Mouse (Mus musculus): ENCODE data around the gene Ehd1.
A peak's percentile ranks its signal among the peaks of the same experiment; 100 is the strongest.

The Ehd1 gene

GRCm38 (mm10) chr19:6260428-6260827, 16.1 kb upstream of the Ehd1 start:
- DNase-seq (ENCODE audit: low spot score in 2 of 2) = no peak

DNA sequence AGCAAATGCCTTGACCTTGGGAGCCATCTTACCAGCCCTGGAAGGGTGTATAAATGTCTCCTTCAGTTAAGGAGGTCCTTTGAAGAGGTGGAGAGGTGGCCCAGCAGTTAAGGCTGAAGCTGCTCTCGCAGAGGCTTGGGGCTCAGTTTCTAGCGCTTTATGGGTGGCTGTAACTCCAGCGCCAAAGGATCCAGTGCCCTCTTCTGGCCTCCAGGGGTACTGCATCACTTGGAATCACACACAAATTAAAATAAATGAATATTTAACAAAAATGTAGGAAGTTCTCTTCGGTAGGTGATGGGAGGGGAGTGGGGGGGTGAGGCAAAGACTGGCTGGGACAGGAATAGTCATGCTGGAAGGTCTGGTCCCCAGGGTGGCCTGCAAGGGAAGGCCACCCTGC, 15.6 kb upstream of the Ehd1 start:
- DNase-seq (ENCODE audit: low spot score in 2 of 2) = no peak

DNA sequence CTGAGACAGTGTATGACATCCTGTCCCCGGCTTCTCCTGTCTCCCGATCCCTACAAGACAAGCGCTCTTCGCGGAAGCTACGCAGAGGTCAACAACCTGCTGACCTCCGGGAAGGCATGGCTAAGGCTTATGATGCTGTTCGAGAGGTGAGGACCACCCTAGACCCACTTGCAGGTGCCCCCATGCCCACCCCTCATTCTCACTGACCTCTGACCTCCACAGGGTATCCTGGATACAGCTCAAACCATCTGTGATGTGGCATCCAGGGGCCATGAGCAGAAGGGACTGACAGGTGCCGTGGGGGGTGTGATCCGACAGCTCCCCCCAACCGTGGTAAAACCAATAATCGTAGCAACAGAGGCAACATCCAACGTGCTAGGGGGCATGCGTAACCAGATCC, 15.1 kb upstream of the Ehd1 start:
- no peak for DNase-seq (ENCODE audit: low spot score in 2 of 2)

DNA sequence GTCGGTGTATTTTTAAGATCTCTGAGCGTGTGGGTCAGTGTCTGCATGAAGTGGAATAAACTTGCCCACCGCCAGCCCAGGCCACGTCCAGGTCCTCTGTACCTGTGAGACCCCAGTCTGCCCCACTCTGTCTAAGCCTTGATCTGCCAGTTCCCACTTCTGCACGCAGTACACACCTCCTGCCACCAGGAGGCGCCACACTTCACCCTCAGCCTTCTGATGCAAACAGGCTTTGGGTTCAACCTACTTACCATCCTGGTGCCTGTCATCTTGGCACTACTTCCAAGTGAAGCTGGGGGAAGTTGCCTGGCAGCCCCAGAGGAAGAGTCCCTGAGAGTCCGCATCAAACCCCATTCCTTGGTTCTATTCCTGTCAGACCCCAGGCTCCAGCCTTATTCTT, 14.3 kb upstream of the Ehd1 start:
- peak; percentile 42 to 67 for DNase-seq (ENCODE audit: low spot score in 2 of 2)

DNA sequence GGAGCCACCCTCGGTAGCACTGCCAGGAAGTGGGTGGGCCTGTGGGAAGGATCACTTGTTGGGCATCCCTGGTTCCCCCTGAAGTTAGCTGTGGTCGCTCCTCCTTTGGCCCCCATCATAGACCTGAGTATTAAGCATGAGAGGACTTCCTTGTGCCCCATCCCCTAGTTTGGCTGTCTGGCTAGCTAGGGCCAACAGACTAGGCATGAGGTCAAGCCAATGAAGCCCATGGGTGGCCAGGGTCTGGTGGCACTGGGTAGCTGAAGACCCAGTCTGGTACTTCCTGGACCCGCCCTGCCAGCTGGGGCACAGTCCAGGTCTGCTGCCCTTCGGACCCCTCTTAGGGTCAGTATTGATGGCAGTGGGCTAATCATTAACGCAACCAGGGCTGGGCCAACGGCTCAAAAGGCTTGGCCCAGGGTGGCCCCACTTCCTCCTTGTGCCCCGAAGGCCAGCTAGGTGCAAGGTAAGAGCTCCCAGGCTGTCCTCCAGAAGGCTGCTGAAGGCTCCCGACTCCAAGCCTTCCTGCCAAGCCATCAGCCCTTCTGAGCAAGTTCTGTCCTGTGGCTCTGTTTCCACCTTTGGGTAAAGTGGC, 13.6 kb upstream of the Ehd1 start:
- no peak for DNase-seq (ENCODE audit: low spot score in 2 of 2)

DNA sequence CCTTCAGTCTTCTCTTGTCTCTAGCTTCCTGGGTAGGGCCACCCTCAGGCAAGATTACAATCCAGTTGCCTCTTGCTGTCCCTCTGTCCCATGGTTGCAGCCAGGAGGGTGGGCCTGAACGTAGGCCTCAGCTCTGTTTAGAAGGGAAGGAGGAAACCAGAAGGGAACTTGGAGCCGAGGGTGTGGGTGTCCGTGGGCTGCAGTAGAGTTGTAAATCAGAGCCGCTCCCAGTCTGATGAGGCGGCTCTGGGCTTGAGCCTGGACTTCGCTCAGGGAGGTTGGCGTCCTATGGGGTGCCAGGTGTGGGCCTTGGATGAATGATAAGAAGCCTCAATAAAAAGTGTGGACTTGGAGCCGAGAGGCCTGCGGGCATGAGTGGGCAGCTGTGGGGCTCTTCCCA, 12.3 kb upstream of the Ehd1 start:
- no peak for DNase-seq (ENCODE audit: low spot score in 2 of 2)

DNA sequence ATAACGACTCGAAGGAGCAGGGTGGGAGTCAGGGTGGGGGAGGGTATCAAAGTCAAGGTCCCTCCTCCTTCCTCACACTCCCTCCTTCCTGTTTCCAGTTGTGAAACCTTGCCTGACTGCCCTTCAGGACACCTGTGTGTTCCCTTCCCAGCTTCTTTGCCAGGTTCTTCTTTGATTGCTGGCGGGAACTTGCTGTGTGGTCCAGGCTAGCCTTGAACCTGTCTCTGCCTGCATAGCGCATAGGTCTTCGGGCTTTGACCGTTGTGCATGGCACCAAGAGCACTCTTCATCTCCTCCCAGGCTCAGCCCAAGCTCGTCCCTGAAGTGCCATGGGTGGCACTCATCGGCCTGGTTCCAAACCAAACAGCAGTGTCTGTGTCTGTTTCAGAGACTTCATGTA, 11.6 kb upstream of the Ehd1 start:
- no peak for DNase-seq (ENCODE audit: low spot score in 2 of 2)

- no peak for DNase-seq (ENCODE audit: low spot score in 2 of 2)
Measured at GRCm38 (mm10) chr19:6265727-6266182, 10.8 kb upstream of the Ehd1 start.

DNA sequence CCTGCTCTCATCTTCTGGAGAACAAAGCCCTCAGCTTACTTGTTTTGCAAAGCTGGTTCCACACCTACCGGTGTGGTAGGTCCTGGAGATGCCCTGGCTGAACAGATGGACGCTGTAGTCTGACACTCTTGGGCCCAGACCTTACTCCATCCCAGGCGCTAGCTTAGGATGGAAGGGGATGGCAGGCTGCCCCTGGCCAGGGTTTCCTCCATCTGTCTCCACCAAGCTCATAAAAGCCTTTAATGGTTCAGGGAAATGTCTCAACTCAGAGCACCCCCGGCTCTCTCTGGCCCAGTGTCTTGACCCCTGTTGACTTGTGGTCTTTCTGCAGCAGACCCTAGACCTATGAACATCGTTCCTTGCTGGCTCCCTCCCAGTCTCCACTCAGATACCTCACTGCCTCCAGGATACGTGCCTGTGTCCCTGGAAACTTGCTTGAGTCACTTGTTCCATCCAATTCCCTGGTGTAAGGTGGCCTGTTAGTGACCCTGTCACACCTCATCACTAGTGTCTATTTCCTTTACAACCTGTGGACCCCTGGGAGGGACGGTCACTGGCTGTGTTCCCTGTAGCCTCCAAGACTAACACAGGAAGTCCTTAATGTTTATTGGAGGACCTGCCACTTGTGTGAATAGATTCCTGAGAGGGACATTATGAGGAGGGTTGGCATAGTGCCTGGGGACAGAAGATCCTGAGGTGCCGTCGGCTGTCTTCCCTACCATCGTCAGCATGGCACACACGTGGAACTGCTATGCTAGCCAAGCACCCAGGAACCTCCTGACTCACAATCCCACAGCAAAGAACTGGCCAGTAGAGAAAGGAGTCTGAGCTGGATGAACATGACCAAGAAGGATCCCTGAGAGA, 9.0 kb upstream of the Ehd1 start:
- no peak for DNase-seq (ENCODE audit: low spot score in 2 of 2)

DNA sequence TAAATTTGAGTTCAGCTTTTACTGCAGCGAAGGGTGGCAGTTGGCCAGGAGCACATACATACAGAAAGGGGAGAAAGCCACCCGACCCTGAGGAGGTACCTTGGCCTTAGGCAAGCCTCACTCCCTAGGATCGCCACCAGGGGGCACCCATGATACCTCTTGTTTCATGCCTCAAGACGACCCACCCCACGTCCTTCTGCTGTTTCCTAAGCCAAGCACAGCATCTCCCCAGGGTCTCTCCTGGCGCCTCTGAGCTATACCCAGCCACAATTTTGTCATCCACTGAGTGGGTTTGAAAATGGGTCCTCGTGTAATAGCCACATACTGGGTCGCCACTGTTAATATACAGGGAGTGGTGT, 8.4 kb upstream of the Ehd1 start:
- peak; percentile 78 to 87 for DNase-seq (ENCODE audit: low spot score in 2 of 2)

DNA sequence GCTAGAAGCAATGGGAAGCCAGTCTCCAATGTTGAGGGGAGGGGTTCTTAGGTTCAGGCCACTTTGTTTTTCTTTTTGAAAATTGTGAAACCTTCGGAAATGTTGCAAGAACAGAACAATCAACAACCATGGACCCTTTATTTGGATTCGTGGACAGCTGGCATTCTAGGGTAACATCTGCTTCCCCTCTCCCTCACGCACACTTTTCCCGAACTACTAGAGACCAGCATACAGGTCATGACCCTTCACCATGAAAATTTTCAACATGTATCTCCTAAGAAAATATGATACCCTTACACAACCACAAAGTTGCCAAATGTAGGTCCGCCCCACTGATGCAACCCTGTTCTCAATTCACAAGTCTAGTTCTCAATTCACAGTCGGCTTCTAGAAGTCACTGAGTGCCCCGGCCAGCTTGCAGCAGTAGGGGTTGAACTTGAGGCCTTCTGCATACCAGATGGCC, 7.8 kb upstream of the Ehd1 start:
- no peak for DNase-seq (ENCODE audit: low spot score in 2 of 2)

- DNase-seq (ENCODE audit: low spot score in 2 of 2) = no peak
Measured at GRCm38 (mm10) chr19:6269798-6270475, 6.6 kb upstream of the Ehd1 start.

- no peak for DNase-seq (ENCODE audit: low spot score in 2 of 2)
Measured at GRCm38 (mm10) chr19:6270661-6271060, 5.9 kb upstream of the Ehd1 start.

- no peak for DNase-seq (ENCODE audit: low spot score in 2 of 2)
Measured at GRCm38 (mm10) chr19:6271206-6271605, 5.3 kb upstream of the Ehd1 start.

GRCm38 (mm10) chr19:6272053-6272452, 4.5 kb upstream of the Ehd1 start:
- DNase-seq (ENCODE audit: low spot score in 2 of 2) = no peak

DNA sequence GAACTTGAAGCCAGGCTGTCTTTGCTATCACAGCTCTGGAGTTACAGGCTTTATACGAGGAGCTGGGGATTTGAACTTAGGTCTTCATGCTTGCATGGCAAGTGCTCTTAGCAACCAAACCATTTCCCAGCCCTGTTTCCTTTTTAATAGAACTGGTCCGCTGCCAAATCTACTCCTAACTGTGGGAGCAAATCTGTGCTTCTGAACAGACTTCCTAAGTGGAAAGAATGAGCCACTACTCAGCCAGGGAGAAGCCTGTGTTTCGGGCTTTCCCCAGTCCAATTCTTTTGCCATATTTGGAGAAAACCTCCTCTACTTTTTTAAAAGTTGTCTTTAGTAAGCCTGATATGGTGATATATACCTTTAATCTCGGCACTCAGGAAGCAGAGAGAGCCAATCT, 3.8 kb upstream of the Ehd1 start:
- no peak for DNase-seq (ENCODE audit: low spot score in 2 of 2)

GRCm38 (mm10) chr19:6273592-6273991, 2.9 kb upstream of the Ehd1 start:
- no peak for DNase-seq (ENCODE audit: low spot score in 2 of 2)

DNA sequence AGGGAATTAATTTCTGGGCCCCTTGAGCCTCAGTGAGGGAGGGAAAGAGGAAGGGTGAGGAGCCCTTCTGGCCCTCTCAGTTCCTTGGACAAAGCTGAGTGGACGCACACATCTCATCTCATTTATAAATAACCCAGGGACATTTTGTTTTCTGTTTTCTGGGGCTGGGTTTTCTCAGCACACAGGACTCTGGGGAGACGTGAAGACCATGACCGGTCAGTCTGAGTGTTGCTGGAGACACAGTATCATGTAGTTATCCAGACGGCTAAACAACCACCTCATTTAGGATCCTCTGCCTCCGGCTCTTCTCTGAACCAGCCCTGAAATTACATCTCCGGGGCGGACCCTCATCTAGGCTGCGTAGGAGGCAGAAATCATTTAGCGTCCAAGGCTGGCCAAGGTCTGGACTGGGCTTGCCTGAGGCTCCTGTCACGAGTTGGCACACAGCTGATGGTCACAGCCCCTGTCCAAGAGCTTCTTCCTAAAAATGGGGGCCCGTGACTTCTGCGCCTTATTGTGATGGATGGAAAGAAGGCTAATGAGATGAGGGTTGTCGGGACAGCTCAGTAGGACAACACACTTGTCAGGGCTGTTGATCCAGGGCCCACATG, 2.4 kb upstream of the Ehd1 start:
- DNase-seq (ENCODE audit: low spot score in 2 of 2) = no peak

GRCm38 (mm10) chr19:6275740-6276389, 660 bp upstream of the Ehd1 start:
- peak in 1 of 2 experiments; percentile 61 for DNase-seq (ENCODE audit: low spot score in 2 of 2)

DNA sequence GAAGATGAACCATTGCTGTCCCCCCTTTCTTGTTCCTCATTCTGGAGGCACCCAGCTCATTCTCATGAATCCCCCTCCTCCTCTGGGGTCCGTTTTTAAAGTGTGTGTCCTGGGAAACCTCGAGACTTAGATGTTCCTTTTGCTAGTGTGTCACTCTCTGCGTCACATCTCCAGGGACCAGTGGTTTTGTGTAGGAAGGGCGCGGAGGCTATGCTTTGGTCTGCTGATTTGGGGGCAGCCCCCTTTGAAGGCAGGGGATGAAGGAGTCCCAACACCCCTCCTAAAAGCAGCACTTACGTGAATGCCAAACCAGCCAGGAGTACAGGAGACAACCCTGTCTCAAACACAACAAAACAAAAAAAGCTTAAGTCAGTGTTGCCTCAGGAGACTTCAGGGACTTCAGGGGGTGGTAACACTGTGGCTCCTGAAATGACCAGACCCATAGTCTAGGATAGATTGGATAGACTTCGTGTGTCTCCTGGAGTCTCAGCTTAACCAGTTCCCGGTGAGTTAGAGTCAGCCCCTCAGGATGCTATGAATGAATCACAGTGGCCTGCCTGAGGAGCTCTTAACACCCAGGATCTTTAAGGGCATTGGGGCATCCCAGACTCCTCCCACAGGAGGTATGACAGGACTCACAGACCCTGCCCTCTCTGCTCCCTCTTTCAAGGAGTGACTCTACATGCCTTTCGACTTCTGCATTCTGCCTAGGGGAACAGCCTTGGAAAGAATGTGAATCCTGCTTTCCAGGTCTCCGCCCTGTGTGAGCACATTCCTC, 1.3 kb downstream of the Ehd1 start:
- DNase-seq (ENCODE audit: low spot score in 2 of 2) = peak; percentile 73 to 85

All from urinary bladder, postnatal 36 days (tissue).